Mouse (Mus musculus): ENCODE data around the gene C1qtnf6.

The C1qtnf6 gene

GRCm38 (mm10) chr15:78513019-78513418 lies 18.2 kb downstream of the C1qtnf6 start:
- no peak for DNase-seq

- no peak for DNase-seq
Measured at GRCm38 (mm10) chr15:78511951-78512350, 19.3 kb downstream of the C1qtnf6 start.

- no peak for DNase-seq
Measured at GRCm38 (mm10) chr15:78510736-78511135, 20.5 kb downstream of the C1qtnf6 start.

GRCm38 (mm10) chr15:78510121-78510576 lies 21.1 kb downstream of the C1qtnf6 start:
- no peak for DNase-seq

GRCm38 (mm10) chr15:78509297-78509899 lies 21.8 kb downstream of the C1qtnf6 start:
- DNase-seq, result no peak

GRCm38 (mm10) chr15:78508443-78508842 lies 22.8 kb downstream of the C1qtnf6 start:
- DNase-seq, result no peak

GRCm38 (mm10) chr15:78505541-78505940 lies 25.7 kb downstream of the C1qtnf6 start:
- DNase-seq, result no peak

- no peak for DNase-seq
Measured at GRCm38 (mm10) chr15:78504816-78505215, 26.4 kb downstream of the C1qtnf6 start.

- DNase-seq, result no peak
Measured at GRCm38 (mm10) chr15:78504013-78504412, 27.2 kb downstream of the C1qtnf6 start.

GRCm38 (mm10) chr15:78502437-78503132 lies 28.6 kb downstream of the C1qtnf6 start:
- no peak for DNase-seq

- DNase-seq, result no peak
Measured at GRCm38 (mm10) chr15:78494968-78495406, 36.2 kb downstream of the C1qtnf6 start, which contains the start of gene Il2rb. Il2rb (minus strand) TSS chr15:78495271.

GRCm38 (mm10) chr15:78493401-78494010 lies 37.7 kb downstream of the C1qtnf6 start:
- no peak for DNase-seq

- no peak for DNase-seq
Measured at GRCm38 (mm10) chr15:78491301-78491700, 39.9 kb downstream of the C1qtnf6 start.

GRCm38 (mm10) chr15:78489906-78490305 lies 41.3 kb downstream of the C1qtnf6 start:
- no peak for DNase-seq

GRCm38 (mm10) chr15:78489248-78489647 lies 42.0 kb downstream of the C1qtnf6 start:
- DNase-seq, result no peak

- no peak for DNase-seq
Measured at GRCm38 (mm10) chr15:78487066-78487465, 44.1 kb downstream of the C1qtnf6 start.

- DNase-seq, result no peak
Measured at GRCm38 (mm10) chr15:78486564-78486963, 44.7 kb downstream of the C1qtnf6 start.

GRCm38 (mm10) chr15:78483311-78483710 lies 47.9 kb downstream of the C1qtnf6 start:
- DNase-seq, result peak; percentile 77

- DNase-seq, result no peak
Measured at GRCm38 (mm10) chr15:78482518-78482917, 48.7 kb downstream of the C1qtnf6 start.

- DNase-seq, result no peak
Measured at GRCm38 (mm10) chr15:78481448-78482000, 49.7 kb downstream of the C1qtnf6 start.

GRCm38 (mm10) chr15:78480991-78481390 lies 50.2 kb downstream of the C1qtnf6 start:
- no peak for DNase-seq

- DNase-seq, result no peak
Measured at GRCm38 (mm10) chr15:78480111-78480510, 51.1 kb downstream of the C1qtnf6 start.

- no peak for DNase-seq
Measured at GRCm38 (mm10) chr15:78479470-78479869, 51.7 kb downstream of the C1qtnf6 start.

GRCm38 (mm10) chr15:78478073-78478472 lies 53.1 kb downstream of the C1qtnf6 start:
- DNase-seq, result no peak
